Mouse (Mus musculus): ENCODE measurements around the gene Thbs2. TPM values are rescaled to one million over a fixed set of nuclear protein-coding genes. Genes with fewer than 3 reads are reported as not detected.
A peak's percentile ranks its signal among the peaks of the same experiment; 100 is the strongest.

Thbs2 gene
- polyA plus RNA-seq, 1 experiment from 2014 or later = 0.12 TPM

- CTCF ChIA-PET = interaction anchor here (1.7 kb wide), 1 partner anchor 9 kb away, joined by 4 read pairs; no protein-coding TSS in a partner anchor
- no peak for TF ChIP-seq CTCF (IDR thresholded peaks at IDR 0.05)
- H3K27me3 ChIP-seq = no peaks in the 10 kb centered on the region
- ATAC-seq (no peak), DNase-seq (ENCODE audit: low read depth, low spot score) (no peak)
- in situ Hi-C loops (cut with MboI; ENCODE audit: low pct_unique_long_range_greater_than_20kb) = no loop called here
- POLR2A ChIA-PET = no interaction called here
These were observed 20.7 kb upstream of the Thbs2 start for GRCm38 (mm10) chr17:14714782-14715181.

- no peak for DNase-seq (ENCODE audit: low read depth, low spot score)
- in situ Hi-C loops (cut with MboI; ENCODE audit: low pct_unique_long_range_greater_than_20kb) = no loop called here
- ATAC-seq = no peak
- ChIA-PET POLR2A (no interaction called here), CTCF (no interaction called here)
- H3K27me3 ChIP-seq = no peaks in the 10 kb centered on the region
- no peak for TF ChIP-seq CTCF (IDR thresholded peaks at IDR 0.05)
These were observed 20.3 kb upstream of the Thbs2 start for GRCm38 (mm10) chr17:14714374-14714773.

GRCm38 (mm10) chr17:14711784-14712183 lies 17.7 kb upstream of the Thbs2 start:
- DNase-seq (ENCODE audit: low read depth, low spot score) (no peak), ATAC-seq (no peak)
- in situ Hi-C loops (cut with MboI; ENCODE audit: low pct_unique_long_range_greater_than_20kb) = no loop called here
- H3K27me3 ChIP-seq = no peaks in the 10 kb centered on the region
- ChIA-PET CTCF (interaction anchor here (1.7 kb wide), 1 partner anchor 10 kb away, joined by 3 read pairs; no protein-coding TSS in a partner anchor), POLR2A (no interaction called here)
- TF ChIP-seq CTCF (IDR thresholded peaks at IDR 0.05) = no peak

GRCm38 (mm10) chr17:14711032-14711431 lies 17.0 kb upstream of the Thbs2 start:
- in situ Hi-C loops (cut with MboI; ENCODE audit: low pct_unique_long_range_greater_than_20kb) = no loop called here
- no peak for DNase-seq (ENCODE audit: low read depth, low spot score)
- no peak for ATAC-seq
- no peak for TF ChIP-seq CTCF (IDR thresholded peaks at IDR 0.05)
- CTCF ChIA-PET = interaction anchor here (1.7 kb wide), 1 partner anchor 10 kb away, joined by 3 read pairs; no protein-coding TSS in a partner anchor
- H3K27me3 ChIP-seq = no peaks in the 10 kb centered on the region
- POLR2A ChIA-PET = no interaction called here

- in situ Hi-C loops (cut with MboI; ENCODE audit: low pct_unique_long_range_greater_than_20kb) = no loop called here
- ChIA-PET CTCF (interaction anchor here (0.6 to 1.3 kb wide), 3 partner anchors 8 to 19 kb away, joined by 3 to 4 read pairs (median 3); no protein-coding TSS in a partner anchor), POLR2A (no interaction called here)
- no peaks in the 10 kb centered on the region for H3K27me3 ChIP-seq
- ATAC-seq (no peak), DNase-seq (ENCODE audit: low read depth, low spot score) (no peak)
- no peak for TF ChIP-seq CTCF (IDR thresholded peaks at IDR 0.05)
These were observed 12.0 kb upstream of the Thbs2 start for GRCm38 (mm10) chr17:14706066-14706465.

GRCm38 (mm10) chr17:14705466-14705865 lies 11.4 kb upstream of the Thbs2 start:
- ATAC-seq (no peak), DNase-seq (ENCODE audit: low read depth, low spot score) (no peak)
- POLR2A ChIA-PET = no interaction called here
- in situ Hi-C loops (cut with MboI; ENCODE audit: low pct_unique_long_range_greater_than_20kb) = no loop called here
- CTCF ChIA-PET = interaction anchor here (1.2 to 1.3 kb wide), 2 partner anchors 10 to 20 kb away, joined by 3 to 4 read pairs; no protein-coding TSS in a partner anchor
- no peaks in the 10 kb centered on the region for H3K27me3 ChIP-seq
- no peak for TF ChIP-seq CTCF (IDR thresholded peaks at IDR 0.05)

GRCm38 (mm10) chr17:14703771-14704170 lies 9.7 kb upstream of the Thbs2 start:
- ATAC-seq = no peak
- CTCF ChIA-PET = interaction anchor here (1.6 kb wide), 1 partner anchor 12 kb away, joined by 3 read pairs; no protein-coding TSS in a partner anchor
- in situ Hi-C loops (cut with MboI; ENCODE audit: low pct_unique_long_range_greater_than_20kb) = no loop called here
- H3K27me3 ChIP-seq = no peaks in the 10 kb centered on the region
- POLR2A ChIA-PET = no interaction called here
- DNase-seq (ENCODE audit: low read depth, low spot score) = no peak
- TF ChIP-seq CTCF (IDR thresholded peaks at IDR 0.05) = no peak

- ChIA-PET CTCF (interaction anchor here (1.0 to 1.6 kb wide), 2 partner anchors 13 to 17 kb away, joined by 3 read pairs; no protein-coding TSS in a partner anchor), POLR2A (no interaction called here)
- no peak for DNase-seq (ENCODE audit: low read depth, low spot score)
- H3K27me3 ChIP-seq = no peaks in the 10 kb centered on the region
- ATAC-seq = no peak
- in situ Hi-C loops (cut with MboI; ENCODE audit: low pct_unique_long_range_greater_than_20kb) = no loop called here
- TF ChIP-seq CTCF (IDR thresholded peaks at IDR 0.05) = no peak
These were observed 9.2 kb upstream of the Thbs2 start for GRCm38 (mm10) chr17:14703268-14703667.

- DNase-seq (ENCODE audit: low read depth, low spot score) = no peak
- POLR2A ChIA-PET = no interaction called here
These were observed 8.7 kb upstream of the Thbs2 start for GRCm38 (mm10) chr17:14702701-14703100.

GRCm38 (mm10) chr17:14701891-14702290 lies 7.9 kb upstream of the Thbs2 start:
- DNase-seq (ENCODE audit: low read depth, low spot score) (no peak), ATAC-seq (no peak)
- ChIA-PET CTCF (interaction anchor here (1.0 to 1.6 kb wide), 3 partner anchors 10 to 14 kb away, joined by 3 to 4 read pairs (median 3); no protein-coding TSS in a partner anchor), POLR2A (no interaction called here)
- TF ChIP-seq CTCF (IDR thresholded peaks at IDR 0.05) = no peak
- in situ Hi-C loops (cut with MboI; ENCODE audit: low pct_unique_long_range_greater_than_20kb) = no loop called here
- H3K27me3 ChIP-seq = peaks cover 6% of the 10 kb centered on the region

More at GRCm38 (mm10) chr17:14702701-14703100, 8.7 kb upstream of the Thbs2 start:
- H3K27me3 ChIP-seq = no peaks in the 10 kb centered on the region
- peak; percentile 16 for ATAC-seq
- CTCF ChIA-PET = interaction anchor here (1.0 to 1.6 kb wide), 2 partner anchors 13 to 16 kb away, joined by 3 read pairs; no protein-coding TSS in a partner anchor
- TF ChIP-seq CTCF (IDR thresholded peaks at IDR 0.05) = no peak
- in situ Hi-C loops (cut with MboI; ENCODE audit: low pct_unique_long_range_greater_than_20kb) = no loop called here

- ATAC-seq = no peak
- in situ Hi-C loops (cut with MboI; ENCODE audit: low pct_unique_long_range_greater_than_20kb) = no loop called here
- DNase-seq (ENCODE audit: low read depth, low spot score) = no peak
- CTCF ChIA-PET = no interaction called here
- POLR2A ChIA-PET = no interaction called here
- no peak for TF ChIP-seq CTCF (IDR thresholded peaks at IDR 0.05)
- peaks cover 7% of the 10 kb centered on the region for H3K27me3 ChIP-seq
These were observed 6.2 kb upstream of the Thbs2 start for GRCm38 (mm10) chr17:14700204-14700603.

All from Patski (cell line).